Mouse (Mus musculus) hindlimb bud, embryonic 11.5 days (tissue): ENCODE data around the gene Nr1i3.

ENCODE experiments used
- DNase-seq: peaks from one replicate; pipeline ENCODE4 v3.0.0-alpha.2; 2012; ENCODE audit warnings: low read depth, low spot score; ENCODE audit errors: extremely low spot score

The Nr1i3 gene

DNA sequence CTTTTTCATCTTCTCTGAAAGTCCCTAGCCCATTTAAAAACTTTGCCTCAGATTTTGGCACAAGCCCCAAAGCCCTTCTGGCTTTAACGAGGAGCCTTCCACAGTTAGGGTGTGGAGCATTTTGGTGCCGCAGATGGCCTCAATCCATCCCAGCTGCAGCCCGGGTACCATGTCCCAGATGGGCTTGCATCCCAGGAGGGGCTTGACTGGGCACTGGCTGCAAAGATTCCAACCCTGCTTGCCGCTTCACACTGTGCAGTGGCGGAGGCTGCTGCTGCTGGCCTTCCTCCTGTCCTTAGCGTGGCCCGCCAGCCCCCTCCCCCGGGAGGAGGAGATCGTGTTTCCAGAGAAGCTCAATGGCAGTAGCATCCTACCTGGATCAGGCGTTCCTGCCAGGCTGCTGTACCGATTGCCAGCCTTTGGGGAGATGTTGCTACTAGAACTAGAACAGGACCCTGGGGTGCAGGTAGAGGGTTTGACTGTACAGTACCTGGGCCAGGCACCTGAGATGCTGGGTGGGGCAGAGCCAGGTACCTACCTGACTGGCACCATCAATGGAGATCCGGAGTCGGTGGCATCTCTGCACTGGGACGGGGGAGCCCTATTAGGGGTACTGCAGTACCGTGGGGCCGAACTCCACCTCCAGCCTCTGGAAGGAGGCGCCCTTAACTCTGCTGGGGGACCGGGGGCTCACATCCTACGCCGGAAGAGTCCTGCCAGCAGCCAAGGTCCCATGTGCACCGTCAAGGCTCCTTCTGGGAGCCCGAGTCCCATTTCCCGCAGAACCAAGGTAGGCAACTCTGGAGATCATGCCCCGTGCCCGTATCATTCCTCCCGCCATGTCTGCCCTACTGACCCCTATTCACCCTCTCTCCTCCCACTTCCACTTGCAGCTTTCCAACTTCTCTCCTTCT, 37.2 kb downstream of the Nr1i3 start, which contains the start of gene Ndufs2:
TSS of gene Ndufs2 (minus strand) at position 709 of the 914 bp plus-strand sequence.
- no peak for DNase-seq

- no peak for DNase-seq
Measured at GRCm38 (mm10) chr1:171251594-171252324, 38.0 kb downstream of the Nr1i3 start.

DNA sequence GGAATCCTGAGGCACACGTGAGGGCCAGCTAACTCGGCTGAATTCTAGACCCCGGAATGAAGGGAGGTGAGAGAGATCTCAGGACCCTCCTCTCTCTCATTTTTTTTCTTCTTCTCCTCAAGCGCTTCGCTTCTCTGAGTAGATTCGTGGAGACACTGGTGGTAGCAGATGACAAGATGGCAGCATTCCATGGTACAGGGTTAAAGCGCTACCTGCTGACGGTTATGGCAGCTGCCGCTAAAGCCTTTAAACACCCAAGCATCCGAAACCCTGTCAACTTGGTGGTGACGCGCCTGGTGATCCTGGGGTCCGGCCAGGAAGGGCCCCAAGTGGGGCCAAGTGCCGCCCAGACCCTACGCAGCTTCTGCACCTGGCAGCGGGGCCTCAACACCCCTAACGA, 38.6 kb downstream of the Nr1i3 start:
- no peak for DNase-seq

DNA sequence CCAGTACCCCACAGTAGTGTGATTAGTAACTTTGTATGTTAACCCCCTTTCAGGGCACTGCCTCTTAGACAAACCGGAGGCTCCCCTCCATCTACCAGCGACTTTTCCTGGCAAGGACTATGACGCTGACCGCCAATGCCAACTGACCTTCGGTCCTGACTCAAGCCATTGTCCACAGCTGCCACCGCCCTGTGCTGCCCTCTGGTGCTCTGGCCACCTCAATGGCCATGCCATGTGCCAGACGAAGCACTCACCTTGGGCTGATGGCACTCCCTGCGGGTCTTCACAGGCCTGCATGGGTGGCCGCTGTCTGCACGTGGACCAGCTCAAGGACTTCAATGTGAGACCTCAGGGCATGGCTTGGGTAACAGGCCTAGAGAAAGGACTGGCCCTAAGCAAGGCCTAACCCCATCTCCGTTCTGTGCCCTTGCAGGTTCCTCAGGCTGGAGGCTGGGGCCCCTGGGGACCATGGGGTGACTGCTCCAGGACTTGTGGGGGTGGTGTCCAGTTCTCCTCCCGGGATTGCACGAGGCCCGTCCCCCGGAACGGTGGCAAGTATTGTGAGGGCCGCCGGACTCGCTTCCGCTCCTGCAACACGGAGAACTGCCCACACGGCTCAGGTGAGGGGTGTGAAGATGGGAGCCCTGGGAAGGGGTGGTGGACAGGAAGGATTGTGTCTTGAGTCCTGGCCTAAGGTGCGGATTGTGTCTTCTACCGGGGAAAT, 42.5 kb downstream of the Nr1i3 start:
- DNase-seq: no peak

DNA sequence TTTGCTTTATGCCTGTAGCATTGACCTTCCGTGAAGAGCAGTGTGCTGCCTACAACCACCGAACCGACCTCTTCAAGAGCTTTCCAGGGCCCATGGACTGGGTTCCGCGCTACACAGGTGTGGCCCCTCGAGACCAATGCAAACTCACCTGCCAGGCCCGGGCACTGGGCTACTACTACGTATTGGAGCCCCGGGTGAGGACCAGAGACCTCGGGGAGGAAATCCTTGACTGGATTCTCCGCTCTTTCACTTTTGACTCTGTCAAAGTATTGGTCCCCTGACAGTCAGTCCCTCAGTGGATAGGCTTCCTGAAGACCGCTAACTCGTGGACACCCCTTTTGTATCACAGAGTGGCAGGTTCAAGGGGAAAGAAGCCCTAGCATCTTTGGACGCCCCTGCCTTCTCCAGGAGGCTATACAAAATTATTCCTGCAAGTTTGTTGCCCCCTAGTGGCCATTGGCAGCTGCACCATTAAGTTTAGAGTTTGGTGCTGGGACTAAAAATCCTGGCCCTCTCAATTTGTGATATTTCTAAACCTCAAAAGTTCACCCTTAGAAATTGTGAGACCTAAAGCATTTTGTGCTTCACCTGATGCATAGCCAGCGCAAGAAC, 43.3 kb downstream of the Nr1i3 start:
- no peak for DNase-seq

DNA sequence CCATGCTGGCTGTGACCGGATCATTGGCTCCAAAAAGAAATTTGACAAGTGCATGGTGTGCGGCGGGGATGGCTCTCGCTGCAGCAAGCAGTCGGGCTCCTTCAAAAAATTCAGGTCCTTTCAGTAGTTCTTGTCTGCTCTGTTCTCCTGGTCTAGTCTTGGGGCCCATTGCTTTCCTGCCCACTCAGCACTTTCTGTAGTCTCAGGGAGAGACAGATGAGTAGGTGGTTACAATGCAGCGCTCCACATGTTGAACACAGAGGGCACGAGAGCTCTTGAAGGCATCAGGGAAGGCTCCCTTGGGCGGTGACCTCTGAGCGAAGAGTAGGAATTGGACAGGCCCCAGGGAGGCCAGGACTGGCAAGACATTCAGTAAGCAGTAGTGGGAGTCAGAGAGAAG, 44.0 kb downstream of the Nr1i3 start:
- no peak for DNase-seq

DNA sequence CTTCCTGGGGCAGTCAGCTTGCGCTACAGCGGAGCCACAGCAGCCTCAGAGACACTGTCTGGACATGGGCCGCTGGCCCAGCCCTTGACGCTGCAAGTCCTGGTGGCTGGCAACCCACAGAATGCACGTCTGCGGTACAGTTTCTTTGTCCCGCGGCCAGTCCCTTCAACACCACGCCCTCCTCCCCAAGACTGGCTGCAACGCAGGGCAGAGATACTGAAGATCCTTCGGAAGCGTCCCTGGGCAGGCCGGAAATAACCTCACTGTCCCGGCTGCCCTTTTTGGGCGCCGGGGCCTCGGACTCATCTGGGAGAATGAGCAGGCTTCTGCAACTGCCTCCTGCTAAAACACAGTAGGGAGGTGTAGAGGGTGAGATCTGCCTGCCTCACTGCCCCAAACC, 45.2 kb downstream of the Nr1i3 start:
- DNase-seq: no peak

DNA sequence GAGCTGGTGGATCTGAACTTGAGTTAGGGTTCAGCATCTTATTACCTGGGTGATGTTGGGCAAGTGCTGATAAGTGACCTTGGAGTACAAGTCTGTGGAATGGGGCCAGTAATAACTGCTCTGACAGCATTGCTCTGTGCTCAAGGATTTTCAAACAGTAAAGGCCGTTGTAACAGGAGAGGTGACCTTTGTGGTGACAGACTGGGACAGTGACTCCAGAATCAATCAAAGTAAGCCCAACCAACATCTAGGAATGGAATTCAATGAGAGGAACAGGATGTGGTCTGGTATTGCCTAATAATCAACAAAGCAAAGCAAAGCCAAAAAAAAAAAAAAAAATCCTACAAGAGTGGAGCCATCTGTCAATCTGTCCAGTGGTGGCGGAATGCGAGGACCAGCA, 46.5 kb downstream of the Nr1i3 start:
- DNase-seq: no peak

DNA sequence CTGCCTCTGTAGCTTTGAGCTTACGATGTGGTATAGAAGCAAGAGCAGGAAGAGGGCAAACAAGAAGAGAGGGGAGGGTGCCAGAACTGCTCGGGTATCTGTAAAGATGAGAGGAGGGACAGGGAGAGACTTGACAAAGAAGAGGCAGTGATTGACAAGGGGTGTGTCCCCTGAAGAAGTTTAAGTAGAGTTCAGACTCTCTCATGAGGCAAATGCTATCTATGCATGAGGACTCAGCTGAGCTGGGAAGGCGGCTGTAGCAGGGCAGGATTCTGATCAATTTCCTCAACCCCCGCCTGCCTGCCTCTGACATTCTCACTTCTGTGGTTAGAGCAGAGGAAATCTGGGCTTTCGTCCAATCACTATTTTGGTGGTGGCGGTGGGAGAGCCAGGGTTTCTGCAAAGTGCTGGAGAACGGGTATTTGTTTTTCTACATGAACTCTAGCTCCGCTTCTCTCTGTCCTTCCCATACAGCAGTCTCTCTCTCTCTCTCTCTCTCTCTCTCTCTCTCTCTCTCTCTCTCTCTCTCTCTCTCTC, 48.9 kb downstream of the Nr1i3 start:
- DNase-seq: no peak

DNA sequence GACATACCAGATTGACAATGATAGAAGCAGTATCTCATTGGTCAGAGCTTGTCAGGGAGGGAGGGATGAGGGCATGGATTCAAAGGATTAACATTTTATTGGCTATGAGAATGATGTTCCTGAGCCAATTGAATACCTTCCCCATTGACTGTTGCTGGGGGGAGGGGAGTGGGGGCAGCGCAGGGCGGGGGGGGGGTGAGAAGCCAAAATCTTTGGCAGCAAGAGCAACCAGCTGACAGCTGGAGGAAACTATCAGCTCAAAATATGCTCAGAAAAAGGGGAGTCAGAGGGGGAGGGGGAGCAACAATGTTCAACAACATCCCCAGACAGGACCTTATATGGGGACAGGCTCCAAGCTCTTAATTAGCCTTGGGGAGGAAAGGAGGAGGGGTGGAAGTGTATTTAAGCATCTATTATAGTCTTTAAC, 49.4 kb downstream of the Nr1i3 start:
- no peak for DNase-seq

DNA sequence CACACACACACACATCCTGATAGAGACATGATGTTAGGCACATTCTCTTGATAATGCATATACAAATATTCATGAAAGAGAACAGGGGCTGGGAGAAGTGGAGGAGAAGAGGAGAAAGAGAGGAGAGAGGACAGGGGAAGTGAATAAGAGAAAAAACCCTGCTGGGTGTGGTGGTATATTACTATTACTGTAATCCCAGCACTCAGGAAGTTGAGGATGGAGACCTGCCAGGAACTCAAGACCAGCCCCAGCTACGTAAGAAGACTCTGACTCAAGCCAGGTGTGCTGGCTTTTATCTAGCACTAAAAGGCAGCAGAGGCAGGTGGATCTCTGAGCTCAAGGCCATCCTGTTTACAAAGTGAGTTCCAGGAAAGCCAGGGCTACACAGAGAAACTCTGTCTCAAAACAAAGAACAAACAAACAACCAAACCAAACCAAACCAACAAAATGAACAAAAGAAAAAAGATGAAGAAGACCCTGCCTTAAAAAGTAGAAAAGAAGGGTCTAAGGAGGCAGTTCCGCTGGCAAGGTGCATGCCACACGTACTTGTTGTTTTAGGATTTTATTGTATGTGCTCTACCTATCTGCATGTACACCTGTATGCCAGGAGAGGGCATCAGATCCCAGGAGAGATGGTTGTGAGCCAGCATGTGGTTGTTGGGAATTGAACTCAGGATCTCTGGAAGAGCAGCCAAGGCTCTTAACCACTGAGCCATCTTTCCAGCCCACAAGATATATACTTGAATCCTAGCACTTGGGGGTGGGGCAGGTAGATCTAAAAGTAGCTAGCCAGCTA, 50.1 kb downstream of the Nr1i3 start:
- DNase-seq: no peak

GRCm38 (mm10) chr1:171265971-171266744, 52.4 kb downstream of the Nr1i3 start:
- no peak for DNase-seq

GRCm38 (mm10) chr1:171268341-171268740, 54.6 kb downstream of the Nr1i3 start:
- DNase-seq: no peak

DNA sequence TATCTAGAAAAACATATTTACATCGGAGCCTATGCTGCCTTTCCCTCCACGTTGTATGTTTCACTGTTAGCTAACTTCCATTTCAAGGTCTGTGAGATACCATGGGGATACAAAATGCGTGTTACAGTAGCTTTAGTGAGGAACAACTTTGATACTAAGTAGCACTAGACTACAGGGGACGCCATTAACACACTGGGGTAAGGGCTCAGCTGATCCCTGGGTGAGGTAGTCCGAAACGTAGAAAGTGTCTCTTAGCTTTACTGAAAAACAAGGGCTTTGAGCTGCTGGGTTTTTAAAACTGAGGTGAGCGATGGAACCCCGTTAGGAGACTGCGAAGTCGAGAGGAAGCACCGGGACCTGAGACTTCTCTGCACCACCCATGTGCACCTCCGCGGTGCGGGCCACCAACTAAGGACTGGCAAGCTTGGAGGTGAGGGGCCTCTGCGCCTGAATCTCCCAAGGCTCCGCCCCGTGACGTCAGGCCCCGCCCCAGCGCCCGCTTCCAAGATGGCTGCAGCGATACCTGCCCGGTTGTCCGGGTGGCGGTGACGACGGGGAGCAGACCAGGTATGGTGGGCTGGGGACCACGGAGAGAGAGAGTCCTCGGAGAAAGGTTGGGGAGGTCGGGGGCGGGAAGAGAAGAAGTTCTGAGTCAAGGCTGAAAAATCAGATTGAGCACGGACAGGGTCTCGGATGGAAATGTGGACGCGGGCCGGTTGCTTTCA, 56.2 kb downstream of the Nr1i3 start, which contains the start of gene B4galt3:
TSS of gene B4galt3 (plus strand) at position 481 of the 725 bp plus-strand sequence.
- DNase-seq: peak; percentile 42
